In genomic region chr6:86599951-86600414, GRCm38 (mm10) we compare ENCODE assay signal across 7 mouse cellular contexts. TPM values are rescaled to one million over a fixed set of nuclear protein-coding genes. Genes with fewer than 3 reads are reported as not detected.
A peak's percentile ranks its signal among the peaks of the same experiment; 100 is the strongest.
DNase-seq lines count a peak whose midpoint lies in the region; ATAC-seq and TF ChIP-seq lines count a peak whose summit lies in the region.

No protein-coding gene starts in this region.

- H3K27ac ChIP-seq in thymus, adult 2 months (ENCODE audit: control insufficient read depth, insufficient read depth, low read length), result no peak overlapping the region
- peak overlapping the region; percentile 43; the same call in 1 of the 2 replicates for H3K27ac ChIP-seq in heart, embryonic 10.5 days

- TF ChIP-seq CTCF in thymus, adult 2 months (IDR thresholded peaks at IDR 0.05; ENCODE audit: borderline replicate concordance, control insufficient read depth, extremely low read depth, insufficient read depth, low read length, poor library complexity), result no peak

- TF ChIP-seq POLR2A in thymus, adult 2 months (IDR thresholded peaks at IDR 0.05; ENCODE audit: control insufficient read depth, extremely low read depth, insufficient read depth, low read length, poor library complexity), result no peak

- WGBS in thymus, adult 2 months, result 8% methylated on average over 6 of the region's 6 CpGs
- WGBS in heart, embryonic 10.5 days, result 38% methylated on average over 6 of the region's 6 CpGs

- H3K36me3 ChIP-seq in thymus, adult 2 months (ENCODE audit: control insufficient read depth, insufficient read depth, low read length), result no peaks in the 10 kb centered on the region
- H3K36me3 ChIP-seq in heart, embryonic 10.5 days, result no peaks in the 10 kb centered on the region

- H3K9me3 ChIP-seq in heart, embryonic 10.5 days, result 0 out of 2 replicates have a peak, but pooled peaks cover 5% of the 10 kb centered on the region

- ATAC-seq in monocyte, adult 5-6 weeks (replicated peaks; ENCODE audit: insufficient number of reproducible peaks, low FRiP score, low TSS enrichment, poor library complexity, severe bottlenecking), result peak; percentile 48

- peaks cover 14% of the 10 kb centered on the region for H3K4me1 ChIP-seq in thymus, adult 2 months (replicated peaks; ENCODE audit: control insufficient read depth, insufficient read depth, low read length)
- H3K4me1 ChIP-seq in heart, embryonic 10.5 days, result peaks cover 26% of the 10 kb centered on the region

- peak; percentile 18 for DNase-seq in thymus, postnatal 25 days
- DNase-seq in thymus, adult 2 months, result no peak
- peak; percentile 36 for DNase-seq in brain, adult 2 months (ENCODE audit: low read depth, low spot score)
- DNase-seq in heart, embryonic 10.5 days (ENCODE audit: low spot score), result peak; percentile 87
- DNase-seq in kidney, postnatal 25 days, result peak; percentile 71 to 78
- no peak for DNase-seq in layer of hippocampus, adult 18-20 months (ENCODE audit: low spot score in 2 of 2)

- H3K27me3 ChIP-seq in thymus, adult 2 months (ENCODE audit: control insufficient read depth, insufficient read depth, low read length), result no peaks in the 10 kb centered on the region
- H3K27me3 ChIP-seq in heart, embryonic 10.5 days (ENCODE audit: insufficient read depth, poor library complexity, severe bottlenecking), result peaks cover 11% of the 10 kb centered on the region

- no peak overlapping the region for H3K4me3 ChIP-seq in thymus, adult 2 months (ENCODE audit: control insufficient read depth, insufficient read depth, low read length)
- 0 out of 2 replicates have a peak overlapping the region, but pooled peaks have one; percentile 0 for H3K4me3 ChIP-seq in heart, embryonic 10.5 days

RNA-seq across cellular contexts. Expression of gene Asprv1, which starts 28.0 kb away (rescaled TPM):
- polyA plus RNA-seq in thymus, adult 2 months (2012; rRNA removed), result 7.6 and 10.1 TPM in 2 replicates
- 0.23 and 0.58 TPM in 2 replicates for polyA plus RNA-seq in heart, embryonic 10.5 days (2016; fragmentation: Nextera tagmentation; extraction: Ambion mirVana)
- total RNA-seq in monocyte, adult 5-6 weeks (2017), result 0.29 to 0.96 TPM in 2 of 3 replicates, not detected in the other
- total RNA-seq in layer of hippocampus, adult 18-20 months (2021), result 1 to 10 TPM; 1.2 to 1.8 TPM

Comparison
In these comparisons a context has a peak if more than half of its experiments do, and no peak if none do; other contexts are left out.
1. DNase-seq: peak in thymus, postnatal 25 days (single experiment), brain, adult 2 months (single experiment), heart, embryonic 10.5 days (single experiment) and kidney, postnatal 25 days (2 of 2); none in thymus, adult 2 months (single experiment) and layer of hippocampus, adult 18-20 months (0 of 2).